Mouse (Mus musculus) adrenal gland, postnatal 36 days (tissue): ENCODE results near the gene Tnr. TPM values are rescaled to one million over a fixed set of nuclear protein-coding genes. Genes with fewer than 3 reads are reported as not detected.
A peak's percentile ranks its signal among the peaks of the same experiment; 100 is the strongest.

Source experiments
- DNase-seq, 2 experiments: peaks; one replicate each; pipeline ENCODE4 v3.0.0; 2021; ENCODE audit warnings: mixed read lengths in 1 of 2
- total RNA-seq, 2 experiments: library from RNA; stranded (reverse); gene quantifications; 2 replicates each; pipeline ENCODE4 v1.2.3; 2021

The Tnr gene
- total RNA-seq, 2 experiments from 2014 or later: 1.8 to 2.1 TPM

- no peak for DNase-seq
Measured at GRCm38 (mm10) chr1:159800366-159800765, 276.8 kb downstream of the Tnr start.

- no peak for DNase-seq
Measured at GRCm38 (mm10) chr1:159801753-159802152, 278.2 kb downstream of the Tnr start.

DNA sequence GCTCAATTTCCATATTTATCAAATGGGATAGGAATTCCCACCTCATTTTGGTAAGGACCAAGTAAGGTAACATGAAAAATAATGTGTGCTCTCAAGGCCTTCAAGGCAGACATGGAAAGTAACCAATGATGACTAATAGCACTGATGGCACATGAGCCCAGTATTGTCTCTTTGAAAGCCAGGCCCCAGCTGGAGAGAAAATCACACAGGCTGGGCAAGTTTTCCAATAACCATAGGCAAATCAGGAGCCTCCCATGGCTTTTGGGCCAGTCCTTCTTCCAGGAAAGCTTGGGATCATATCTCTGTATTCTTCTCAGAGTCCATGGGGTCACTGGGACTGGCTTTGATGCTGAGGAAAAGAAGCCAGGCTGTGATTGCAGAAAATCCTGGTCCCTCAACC, 280.1 kb downstream of the Tnr start:
- no peak for DNase-seq

DNA sequence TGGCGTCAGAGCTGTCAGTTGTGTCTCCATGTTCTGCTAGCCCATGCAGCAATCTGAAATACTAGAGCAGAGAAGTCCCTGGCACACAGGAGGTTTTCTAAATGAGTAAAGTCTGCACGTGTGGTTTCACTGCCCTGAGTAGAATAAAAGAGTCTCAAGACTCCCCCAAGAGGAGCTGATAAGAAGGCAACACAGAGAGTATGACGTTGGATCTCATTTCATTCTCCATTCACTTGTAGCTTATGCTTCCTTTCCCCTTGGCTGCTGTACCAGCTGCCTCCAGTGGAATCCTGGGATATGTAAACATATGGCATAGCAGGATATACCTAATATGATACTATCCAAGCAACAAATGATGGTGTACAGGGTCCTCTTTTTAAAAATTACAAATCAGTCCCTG, 285.9 kb downstream of the Tnr start:
- DNase-seq: no peak

- DNase-seq: no peak
Measured at GRCm38 (mm10) chr1:159811805-159812204, 288.2 kb downstream of the Tnr start.

DNA sequence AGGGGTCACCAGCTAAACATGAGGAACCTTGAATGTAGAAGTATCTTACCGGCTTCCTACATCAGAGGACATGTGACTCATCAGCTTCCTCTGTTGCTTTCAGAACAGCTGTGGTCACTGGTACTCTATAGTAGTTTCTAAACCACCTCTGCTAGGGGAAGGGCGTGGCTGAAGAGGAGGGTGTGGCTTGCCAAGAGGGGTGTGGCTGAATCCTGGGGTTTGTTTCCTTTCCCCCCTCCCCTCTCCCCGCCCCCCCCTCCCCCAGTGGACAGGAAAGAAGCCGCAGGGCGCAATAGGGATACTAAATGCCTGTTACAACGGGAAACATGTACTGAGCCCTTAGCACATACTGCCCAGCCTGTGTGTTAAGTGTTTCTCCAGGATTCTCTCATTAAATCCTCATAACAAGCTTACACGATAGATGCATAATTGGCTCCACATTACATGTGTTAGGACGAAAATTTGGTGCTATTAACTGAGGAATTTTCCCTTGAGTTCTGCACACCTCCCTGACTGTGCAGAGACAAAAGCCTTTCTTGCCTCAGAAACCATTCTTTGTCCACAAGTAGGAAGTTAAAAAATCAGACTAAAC, 289.3 kb downstream of the Tnr start:
- DNase-seq: peak in 1 of 2 experiments; percentile 7

DNA sequence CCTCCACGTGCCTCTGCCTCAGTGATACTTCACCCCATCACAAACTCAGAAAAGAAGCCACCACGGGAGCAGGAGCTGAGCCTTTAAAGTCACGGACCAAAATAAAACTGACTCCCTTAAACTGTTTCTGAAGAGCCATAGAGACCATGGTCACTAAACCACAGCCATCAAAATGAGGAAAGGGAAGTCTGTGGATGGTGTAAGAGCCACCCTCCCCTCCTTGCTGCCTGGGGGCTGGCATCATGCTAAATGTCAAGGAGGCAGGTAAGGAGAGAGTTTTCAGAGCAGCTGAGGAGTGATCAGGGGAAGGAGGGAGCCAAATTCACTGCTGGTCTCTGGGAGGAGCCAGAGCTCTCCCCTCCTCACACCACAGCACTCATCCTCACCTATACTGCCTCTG, 290.8 kb downstream of the Tnr start:
- no peak for DNase-seq

GRCm38 (mm10) chr1:159816614-159817371, 293.2 kb downstream of the Tnr start:
- DNase-seq: no peak

DNA sequence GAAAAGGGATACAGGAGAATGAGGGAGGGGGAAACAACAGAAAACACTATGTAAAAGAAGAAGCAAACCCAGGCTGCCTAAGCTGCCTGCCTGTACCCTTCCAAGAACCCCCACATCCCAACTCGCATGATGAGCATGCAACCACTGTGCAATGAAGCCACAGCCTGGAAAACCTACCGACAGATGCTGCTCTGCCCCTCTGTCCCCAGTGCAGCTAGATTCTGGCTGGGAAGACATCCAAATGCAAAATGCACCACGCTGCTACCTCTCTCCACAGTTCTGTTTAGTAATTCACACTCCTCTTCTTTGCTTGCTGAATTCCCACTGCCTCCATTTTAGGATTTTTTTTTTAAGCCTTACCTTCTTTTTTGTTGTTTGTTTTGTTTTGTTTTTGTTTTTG, 295.9 kb downstream of the Tnr start:
- no peak for DNase-seq

- DNase-seq: no peak
Measured at GRCm38 (mm10) chr1:159822416-159822815, 298.8 kb downstream of the Tnr start.

GRCm38 (mm10) chr1:159828531-159828930, 305.0 kb downstream of the Tnr start:
- no peak for DNase-seq

DNA sequence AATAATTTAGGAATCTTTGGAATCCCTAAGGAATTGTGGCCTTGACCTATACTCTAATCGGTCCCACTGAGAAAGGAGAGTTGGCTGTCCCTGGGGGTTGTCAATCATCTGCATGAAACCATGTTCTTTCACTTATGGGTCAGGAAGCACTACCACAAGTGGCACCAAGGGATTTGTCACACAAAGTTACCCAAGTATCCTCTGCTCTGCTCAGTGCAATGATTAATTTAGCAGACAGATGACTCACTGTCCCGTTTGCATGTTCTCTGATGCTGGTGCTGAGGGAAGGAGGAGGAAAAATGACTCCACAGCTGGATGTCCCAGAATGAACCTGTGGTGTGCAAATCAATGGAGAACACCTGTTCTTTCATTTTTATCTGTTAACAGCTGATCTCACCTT, 309.6 kb downstream of the Tnr start:
- DNase-seq: peak; percentile 24 to 26

GRCm38 (mm10) chr1:159833646-159834338, 310.2 kb downstream of the Tnr start:
- no peak for DNase-seq

DNA sequence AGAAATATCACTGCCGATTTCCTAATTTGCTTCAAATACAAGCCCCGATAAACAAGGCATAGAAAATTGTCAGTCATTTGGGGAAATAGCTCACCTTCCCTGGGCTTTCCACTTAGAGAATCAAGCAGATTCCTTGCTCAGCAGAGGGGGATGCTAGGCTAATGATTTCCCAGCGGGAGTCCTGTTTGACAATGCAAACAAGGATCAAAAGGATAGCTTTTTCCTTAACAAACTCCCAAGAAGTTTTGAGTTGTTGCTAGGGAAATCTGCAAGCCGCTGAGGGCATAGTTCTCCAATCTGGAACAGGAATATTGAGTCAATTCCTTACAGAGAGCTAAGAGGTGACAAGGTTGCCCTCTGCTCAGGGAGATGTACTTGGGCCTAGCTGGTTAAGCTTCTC, 311.6 kb downstream of the Tnr start:
- no peak for DNase-seq

DNA sequence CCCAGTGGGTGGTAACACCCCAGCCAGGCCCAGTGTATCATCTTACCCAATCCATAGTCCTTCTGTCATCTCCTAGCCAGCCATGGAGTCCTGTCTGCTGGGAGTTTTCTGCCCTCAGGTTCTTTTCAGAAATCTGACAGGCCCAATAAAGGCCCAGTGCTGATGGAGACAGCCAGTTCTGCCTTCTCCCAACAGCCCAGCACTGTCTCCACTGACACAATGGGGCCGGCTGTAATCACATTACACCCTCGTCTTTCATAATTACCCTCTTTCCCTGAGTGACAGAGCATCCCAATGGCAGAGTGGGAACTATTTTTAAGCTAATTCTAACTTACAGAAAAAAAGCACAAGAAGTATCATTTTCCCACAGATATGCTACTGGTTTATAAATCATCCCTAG, 316.8 kb downstream of the Tnr start:
- no peak for DNase-seq

DNA sequence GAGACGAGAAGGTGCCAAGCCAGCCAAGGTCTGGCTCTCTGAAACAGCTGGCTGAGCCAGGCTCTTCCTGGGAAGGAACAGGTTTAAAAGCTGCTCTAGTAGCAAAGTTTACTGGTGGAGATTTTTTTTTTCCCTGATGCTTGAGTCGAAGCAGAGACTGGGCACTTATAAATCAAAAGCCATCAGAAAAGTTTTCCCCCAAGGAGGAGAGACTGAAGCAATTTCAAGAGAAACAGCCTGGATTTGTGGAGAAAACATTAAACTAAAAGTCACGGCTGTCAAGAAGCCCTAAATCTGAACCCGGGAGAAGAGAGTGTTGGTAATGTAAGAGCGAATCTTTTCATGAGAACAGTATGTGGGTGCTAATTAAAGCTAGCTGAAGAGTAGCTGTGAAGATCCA, 319.3 kb downstream of the Tnr start:
- no peak for DNase-seq

DNA sequence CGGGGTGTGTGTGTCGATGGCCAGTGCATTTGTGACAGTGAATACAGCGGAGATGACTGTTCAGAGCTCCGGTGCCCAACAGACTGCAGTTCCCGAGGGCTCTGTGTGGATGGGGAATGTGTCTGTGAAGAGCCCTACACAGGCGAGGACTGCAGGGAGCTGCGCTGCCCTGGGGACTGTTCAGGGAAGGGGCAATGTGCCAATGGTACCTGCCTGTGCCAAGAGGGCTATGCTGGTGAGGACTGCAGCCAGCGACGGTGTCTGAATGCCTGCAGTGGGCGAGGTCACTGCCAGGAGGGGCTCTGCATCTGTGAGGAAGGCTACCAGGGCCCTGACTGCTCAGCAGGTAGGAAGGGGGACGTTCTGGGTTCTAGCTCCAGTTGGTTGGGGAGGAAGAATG, 328.5 kb downstream of the Tnr start:
- no peak for DNase-seq

DNA sequence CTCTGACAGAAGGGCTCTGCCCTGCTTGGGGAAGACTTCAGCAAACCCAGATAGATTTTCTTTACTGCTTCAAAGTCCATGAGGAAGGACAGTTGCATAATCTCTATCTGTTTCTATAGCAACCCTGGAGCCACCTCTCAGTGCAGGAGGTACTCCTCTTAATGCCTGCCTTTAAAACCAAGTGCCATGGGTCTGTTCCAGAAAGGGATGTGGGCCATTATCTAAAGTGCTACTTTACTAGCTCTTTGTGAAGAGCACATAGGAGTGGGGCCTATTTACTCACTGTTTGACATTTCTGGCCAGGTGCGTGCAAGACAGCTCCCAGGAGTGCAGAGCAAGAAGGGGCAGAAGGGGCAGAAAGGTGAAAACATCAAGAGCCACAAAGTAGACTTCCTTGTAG, 330.7 kb downstream of the Tnr start:
- DNase-seq: no peak

DNA sequence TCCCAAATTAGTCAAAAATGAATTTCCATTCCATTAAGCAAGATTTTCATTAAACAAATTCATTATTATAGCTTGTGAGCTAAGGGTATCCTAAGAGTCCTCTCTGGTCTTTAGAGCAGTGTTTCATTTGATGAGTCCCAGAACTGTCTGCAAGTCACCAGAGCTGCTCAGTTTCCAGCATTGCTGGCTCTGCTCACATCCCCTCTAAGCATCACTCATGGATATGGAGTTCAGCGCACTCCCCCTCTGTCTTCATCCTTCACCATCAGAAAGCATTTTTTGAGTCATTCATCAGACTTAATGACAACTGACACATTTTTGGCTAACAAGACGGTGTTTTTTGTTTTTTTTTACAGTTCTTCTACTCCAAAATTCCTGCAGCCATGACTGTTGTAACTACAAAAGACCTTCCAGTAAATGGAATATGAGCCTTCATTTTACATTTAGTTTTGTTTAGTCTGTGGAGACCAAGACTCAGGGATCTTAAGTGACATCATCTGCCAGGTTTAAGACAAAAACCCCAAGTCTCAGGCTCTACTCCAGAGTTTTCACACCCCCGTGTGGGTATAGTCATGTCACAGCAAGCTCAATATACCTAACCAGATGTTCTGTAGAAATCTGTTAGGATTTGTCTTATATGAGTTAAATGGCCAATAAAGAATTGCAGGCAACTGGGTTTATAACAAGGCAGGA, 338.4 kb downstream of the Tnr start:
- DNase-seq: no peak

- DNase-seq: no peak
Measured at GRCm38 (mm10) chr1:159865696-159866095, 342.1 kb downstream of the Tnr start.

DNA sequence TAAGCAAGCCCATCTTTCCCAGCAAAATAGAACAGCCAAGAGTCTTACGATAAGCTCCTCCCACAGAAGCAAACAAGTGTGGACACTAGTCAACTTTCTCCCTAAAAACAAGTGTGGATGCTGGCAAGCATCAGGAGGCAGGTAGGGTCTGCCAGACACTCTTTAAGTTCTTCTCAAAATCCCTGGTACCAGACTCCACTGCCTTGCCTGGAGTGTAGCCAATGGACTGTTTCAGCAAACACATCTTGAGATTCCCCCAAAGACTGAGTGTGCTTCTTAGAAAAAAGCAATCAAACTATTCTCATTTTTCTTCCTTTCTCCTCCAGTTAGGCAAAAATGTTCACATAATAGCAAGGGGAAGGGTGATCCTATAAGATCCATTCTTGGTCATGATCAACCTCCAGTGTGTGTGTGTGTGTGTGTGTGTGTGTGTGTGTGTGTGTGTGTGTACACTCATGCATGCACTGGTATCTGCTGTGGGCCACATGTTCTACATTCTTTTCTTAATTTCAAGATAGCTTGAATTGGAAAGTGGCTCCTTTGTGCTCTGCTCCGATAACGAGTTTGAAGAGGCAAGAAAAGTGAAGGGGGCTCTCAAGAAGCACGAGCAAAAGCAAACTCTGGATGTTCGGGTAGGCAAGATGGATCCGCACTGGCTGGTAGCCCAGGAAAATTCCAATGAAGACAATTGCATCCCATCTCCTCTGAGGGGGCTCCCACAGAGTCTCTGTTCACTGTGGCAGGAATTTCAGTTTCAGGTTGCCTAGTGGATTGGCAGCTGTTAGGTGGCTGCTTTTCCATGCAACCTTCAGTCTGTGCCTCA, 346.3 kb downstream of the Tnr start:
- no peak for DNase-seq

DNA sequence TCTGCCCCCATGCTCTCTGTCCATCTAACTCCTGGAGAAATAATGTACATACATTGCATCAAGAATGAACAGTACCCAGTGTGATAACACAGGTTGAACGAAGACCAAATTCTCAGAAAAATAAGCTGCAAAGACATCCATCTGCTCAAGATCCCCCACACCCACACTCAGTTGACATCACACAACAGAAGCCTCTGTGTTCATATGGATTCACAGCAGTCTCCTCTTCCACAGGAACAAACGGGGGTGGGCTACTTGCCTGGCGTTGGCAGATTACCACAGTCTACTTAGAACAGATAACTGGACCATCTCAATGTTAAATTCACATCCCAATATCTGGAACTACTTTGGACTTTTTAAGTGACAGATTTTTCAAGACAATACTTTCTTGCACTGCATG, 349.3 kb downstream of the Tnr start:
- DNase-seq: no peak
